Mouse (Mus musculus): ENCODE results near the gene Dnhd1.
"Not testable (repeated sequence)": the region's sequence is repeated elsewhere in the genome, so short reads cannot be mapped to it uniquely, and the experiment has no call there.

Dnhd1 gene

DNA sequence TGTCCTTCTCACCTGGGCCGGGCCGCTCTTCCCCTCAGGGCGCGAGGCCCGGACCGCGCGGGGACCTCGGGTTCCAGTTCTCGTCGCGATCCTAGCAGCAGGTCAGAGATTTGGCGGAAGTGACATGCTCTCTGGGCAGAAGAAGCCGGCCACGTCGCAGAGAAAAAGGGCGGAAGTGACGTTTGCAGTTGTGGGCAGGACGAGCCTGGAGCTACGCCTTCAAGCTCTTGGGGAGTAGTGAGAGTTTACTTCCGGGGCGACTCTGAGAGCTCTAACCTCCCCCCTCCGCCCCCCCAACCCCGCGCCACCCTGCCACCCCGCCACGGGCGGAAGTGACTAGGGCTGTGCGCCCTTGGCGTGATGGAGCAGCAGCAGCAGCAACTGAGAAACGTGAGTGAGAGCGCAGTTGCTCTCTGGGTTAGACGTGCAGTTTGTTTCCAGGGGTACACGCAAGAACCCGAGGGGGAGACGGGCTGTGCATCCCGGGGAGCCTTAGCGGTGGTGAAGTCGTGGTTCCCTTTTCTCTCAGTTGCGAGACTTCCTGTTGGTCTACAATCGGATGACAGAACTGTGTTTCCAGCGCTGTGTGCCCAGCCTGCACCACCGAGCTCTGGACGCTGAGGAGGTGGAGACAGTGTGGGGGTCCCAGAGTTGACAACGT is 10.3 kb upstream of the Dnhd1 start, which contains the start of the genes Arfip2 and Gm45799:
Arfip2 (minus strand) TSS at position 184 of the 661 bp plus-strand sequence.
Gm45799 (plus strand) TSS at position 320 of the 661 bp plus-strand sequence.
- DNase-seq (ENCODE audit: low read depth, low spot score), result peak; percentile 98

DNA sequence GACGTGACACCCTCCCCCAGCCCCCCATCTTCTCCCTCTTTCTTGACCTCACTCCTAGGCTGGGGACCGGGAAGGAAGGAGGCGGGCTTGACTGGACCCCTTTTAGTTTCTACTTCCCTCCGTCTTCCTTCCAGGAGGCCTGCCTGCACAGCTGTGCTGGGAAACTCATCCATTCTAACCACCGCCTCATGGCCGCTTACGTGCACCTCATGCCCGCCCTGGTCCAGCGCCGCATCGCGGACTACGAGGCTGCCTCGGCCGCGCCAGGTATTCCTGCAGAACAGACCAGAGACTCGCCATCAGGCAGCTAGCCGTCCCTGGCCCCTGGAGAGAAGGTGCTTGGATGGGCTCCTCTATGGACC is 9.8 kb upstream of the Dnhd1 start:
- peak; percentile 49 for DNase-seq (ENCODE audit: low read depth, low spot score)

- no peak for DNase-seq (ENCODE audit: low read depth, low spot score)
Observed at GRCm38 (mm10) chr7:105641936-105642335, 8.7 kb upstream of the Dnhd1 start.

DNA sequence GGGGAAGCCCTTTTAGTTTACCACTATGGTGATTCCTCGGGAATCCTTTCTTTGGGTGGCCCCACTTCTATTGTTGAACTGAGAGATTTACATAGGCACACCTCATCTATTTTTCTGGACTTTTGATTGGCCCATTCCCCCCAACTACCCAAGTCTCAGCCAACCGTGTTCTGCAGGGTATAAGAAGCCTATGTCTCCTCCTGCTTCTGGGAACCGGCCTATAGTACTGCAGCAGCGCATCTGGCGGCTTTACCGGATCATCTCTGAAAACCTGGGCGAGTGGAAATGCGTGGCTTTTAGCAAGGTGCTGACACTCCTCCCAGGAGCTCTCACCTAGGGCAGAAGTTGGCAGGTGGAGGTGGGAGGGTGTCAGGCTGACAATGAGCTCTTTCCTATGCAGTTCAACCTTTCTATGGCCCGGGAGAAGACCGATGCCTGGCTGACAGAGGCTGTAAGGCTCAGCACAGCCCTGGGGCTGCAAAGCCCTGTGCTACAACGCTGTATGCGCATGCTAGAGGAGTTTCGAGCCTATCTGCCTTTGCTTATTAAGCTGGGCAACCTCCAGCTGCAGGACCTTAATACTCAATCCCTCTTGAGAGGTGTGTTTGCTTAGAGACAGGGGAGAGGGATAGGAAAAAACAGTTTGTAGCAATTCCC is 35.0 kb downstream of the Dnhd1 start:
- DNase-seq (ENCODE audit: low read depth, low spot score), result peak; percentile 80

GRCm38 (mm10) chr7:105690875-105691274 is 40.2 kb downstream of the Dnhd1 start:
- no peak for DNase-seq (ENCODE audit: low read depth, low spot score)

DNA sequence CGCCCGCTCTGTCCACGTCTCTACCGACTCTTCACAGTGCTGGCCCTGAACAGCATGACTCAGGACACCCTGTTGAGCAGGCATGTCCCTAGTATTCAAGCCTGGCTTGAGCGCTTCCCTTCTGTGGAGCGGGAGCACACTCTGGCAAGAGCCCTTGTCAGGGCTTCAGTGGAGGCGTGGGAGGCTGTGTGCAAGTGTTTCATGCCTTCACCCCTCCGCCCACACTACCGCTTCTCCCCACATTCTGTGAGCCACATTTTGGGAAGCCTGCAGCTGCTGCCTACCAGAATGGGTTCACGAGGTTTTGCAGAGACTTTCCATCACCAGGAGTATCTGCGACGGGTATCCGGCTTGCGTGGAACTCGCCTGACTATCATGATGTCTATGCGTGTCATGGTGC is 52.6 kb downstream of the Dnhd1 start:
- no peak for DNase-seq (ENCODE audit: low read depth, low spot score)

DNA sequence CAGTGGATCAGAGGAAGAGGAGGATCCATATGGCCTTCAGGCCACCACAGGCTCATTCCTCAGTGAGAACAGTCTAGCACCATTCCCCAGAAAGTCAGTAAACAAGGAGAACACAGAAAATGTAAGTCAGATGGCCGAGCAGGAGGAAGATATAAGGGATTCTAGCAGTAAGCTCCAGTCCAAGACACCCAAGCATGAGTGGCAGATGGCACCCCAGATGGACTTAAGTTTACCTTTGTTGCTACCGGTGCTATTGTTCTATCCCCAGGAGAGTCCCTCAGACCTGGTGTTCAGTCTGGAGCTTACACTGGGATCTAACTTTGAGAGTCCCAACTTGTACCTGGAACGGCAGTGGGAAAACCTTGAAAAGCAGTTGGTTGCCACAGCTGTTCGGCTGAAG is 53.2 kb downstream of the Dnhd1 start:
- DNase-seq (ENCODE audit: low read depth, low spot score), result no peak

- DNase-seq (ENCODE audit: low read depth, low spot score), result no peak
Observed at GRCm38 (mm10) chr7:105708733-105709132, 58.1 kb downstream of the Dnhd1 start.

GRCm38 (mm10) chr7:105715366-105715765 is 64.7 kb downstream of the Dnhd1 start:
- DNase-seq (ENCODE audit: low read depth, low spot score), result no peak

DNA sequence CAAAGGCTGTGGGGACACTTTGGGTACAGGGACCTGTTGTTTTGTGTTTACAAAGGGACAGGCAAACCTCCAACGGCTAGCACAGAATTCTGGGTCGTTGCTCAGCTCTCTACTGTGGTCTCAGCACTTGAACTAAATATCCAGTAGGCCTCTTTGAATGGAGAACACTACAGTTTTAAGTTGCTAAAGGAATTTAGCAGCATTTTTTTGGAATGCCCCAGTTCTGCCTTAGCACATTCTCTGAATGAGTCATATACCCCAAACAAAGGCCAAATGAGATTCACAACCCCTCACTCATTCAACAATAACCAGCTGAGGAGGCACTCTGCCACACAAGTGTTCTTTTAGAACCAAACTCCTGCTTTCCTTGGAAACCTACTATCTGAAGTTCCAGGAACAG is 71.3 kb downstream of the Dnhd1 start:
- no peak for DNase-seq (ENCODE audit: low read depth, low spot score)

DNA sequence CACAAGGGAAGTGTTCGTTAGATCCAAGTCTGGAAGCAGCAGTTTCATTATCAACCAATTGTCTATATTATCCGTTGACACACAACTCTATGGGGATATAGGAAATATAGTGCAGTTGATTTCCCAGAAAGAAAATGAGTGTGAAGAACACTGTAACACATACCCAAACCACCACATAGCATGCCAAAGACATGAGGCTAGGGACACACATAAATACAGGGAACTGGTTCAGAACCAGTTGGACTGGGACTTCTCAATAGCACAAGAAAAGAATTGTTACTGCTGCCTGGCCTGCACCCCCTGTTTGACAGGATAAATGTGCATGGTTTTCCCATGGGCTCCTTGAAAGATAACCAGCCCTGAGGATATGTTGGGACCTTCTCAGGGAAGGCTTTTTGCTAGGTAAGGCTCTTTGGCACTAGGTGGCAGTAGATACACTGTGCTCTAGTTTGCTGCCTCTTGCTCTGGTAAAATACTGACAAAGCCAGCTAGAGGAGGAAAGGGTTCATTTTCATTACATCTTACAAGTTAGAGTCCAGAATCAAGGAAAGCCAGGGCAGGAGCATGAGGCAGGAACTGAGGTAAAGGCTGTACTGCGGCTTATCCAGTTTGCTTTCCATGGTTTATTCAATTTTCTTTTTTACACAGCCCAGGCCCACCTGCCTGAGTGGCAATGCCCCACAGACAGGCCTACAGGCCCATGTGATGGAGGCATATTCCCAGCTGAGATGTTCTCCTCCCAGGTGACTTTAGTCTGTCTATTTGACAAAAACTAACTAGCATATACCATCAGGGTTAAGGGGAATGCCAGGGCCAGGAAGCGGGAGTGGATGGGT is 75.7 kb downstream of the Dnhd1 start:
- DNase-seq (ENCODE audit: low read depth, low spot score), result peak; percentile 62

DNA sequence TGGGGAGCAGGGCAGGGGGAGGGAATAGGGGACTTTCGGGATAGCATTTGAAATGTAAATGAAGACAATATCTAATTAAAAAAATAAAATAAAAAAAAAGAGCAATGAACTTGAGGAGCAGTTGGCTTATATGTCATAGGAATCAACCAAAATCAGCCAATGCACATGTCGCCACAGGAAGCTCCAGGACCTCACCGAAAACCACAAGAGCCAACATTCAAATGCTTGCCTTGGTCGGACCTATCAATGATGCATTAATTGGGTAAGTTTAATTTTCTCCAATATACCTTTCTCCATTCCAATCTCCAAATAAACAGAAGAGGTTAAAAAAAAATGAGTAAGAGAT is 76.3 kb downstream of the Dnhd1 start:
- no peak for DNase-seq (ENCODE audit: low read depth, low spot score)

DNA sequence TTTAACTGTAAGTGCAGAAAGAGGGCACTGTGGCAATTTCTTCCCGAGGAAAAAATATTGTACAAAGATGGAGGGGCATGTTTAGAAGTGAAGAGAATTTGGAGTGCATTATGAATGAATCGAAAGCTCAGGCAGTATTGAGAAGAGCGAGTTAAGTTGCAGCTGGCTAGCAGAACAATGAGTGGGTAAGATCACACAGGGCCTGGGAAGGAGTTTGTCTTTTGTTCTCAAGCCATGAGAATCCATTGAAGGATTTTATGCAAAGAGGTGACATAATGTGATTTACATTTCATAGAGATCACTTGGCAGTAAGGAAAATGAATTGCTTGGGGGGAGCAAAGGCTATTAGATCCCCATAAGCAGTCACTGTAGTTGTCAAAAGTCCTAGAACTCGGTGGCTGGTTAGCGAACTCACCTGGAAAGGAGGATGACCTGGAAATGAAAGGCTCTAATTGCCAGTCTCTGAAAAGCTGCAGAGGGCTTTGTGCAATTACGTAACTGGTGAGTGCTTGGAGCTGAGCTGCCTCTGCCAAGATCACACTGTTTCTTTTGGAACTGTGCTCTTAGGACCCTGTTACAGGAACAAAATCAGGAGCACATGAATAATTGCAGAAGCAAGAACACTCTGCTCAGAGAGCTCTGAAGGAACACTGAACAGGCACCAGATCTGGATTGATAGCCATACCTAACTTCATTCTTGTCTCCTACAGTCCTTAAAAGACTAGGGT is 78.2 kb downstream of the Dnhd1 start:
- no peak for DNase-seq (ENCODE audit: low read depth, low spot score)

- DNase-seq (ENCODE audit: low read depth, low spot score), result no peak
Observed at GRCm38 (mm10) chr7:105733836-105734235, 83.2 kb downstream of the Dnhd1 start.

- no peak for DNase-seq (ENCODE audit: low read depth, low spot score)
Observed at GRCm38 (mm10) chr7:105734826-105735225, 84.2 kb downstream of the Dnhd1 start.

DNA sequence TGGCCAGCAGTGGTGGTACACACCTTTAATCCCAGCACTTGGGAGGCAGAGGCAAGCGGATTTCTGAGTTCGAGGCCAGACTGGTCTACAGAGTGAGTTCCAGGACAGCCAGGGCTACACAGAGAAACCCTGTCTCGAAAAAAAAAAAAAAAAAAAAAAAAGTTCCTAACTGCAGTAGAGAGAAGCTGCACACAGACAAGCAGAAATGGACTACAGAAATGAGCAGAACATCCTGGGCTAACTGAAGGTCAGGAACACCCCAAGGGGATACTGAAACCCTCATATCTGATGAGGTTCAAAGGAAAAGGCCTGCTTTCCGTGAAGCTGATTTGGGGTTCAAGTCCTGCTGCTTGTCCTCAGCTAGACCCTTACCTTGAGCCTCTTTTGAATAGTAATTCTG is 84.8 kb downstream of the Dnhd1 start:
- DNase-seq (ENCODE audit: low read depth, low spot score), result not testable (repeated sequence)

DNA sequence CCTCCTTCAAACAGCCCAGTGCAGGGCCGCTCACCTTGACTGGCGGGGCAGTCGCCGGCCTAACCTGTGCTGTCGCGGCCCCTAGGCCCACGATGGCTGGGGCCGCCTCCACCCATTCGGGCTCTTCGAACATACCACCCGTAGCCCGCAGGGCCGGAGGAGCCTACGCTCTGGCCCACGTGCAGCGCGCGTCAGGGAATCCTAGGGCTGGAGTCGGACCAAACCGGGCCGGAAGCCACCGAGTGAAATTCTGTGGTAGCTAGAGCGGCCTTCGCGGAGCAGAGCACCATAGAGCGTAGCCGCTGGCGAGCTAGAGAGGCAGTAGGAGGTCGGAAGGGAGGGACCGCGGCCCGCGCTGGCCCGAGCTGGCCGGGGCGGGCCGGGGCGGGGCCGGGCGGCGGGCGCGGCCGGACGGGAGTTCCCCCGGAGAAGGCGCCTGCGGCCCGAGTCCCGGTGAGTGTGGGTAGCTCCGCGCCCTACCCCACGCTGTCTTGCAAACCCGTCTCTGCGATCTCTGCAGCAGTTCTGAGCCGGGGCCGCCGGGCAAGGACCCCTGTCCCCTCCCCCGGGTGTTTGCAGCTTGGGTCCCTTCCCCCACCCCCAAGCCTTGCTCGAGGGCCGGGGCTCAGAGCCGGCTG is 85.8 kb downstream of the Dnhd1 start, which contains the start of gene Ilk:
Ilk (plus strand) TSS at position 329 of the 638 bp plus-strand sequence.
- DNase-seq (ENCODE audit: low read depth, low spot score), result peak; percentile 87

DNA sequence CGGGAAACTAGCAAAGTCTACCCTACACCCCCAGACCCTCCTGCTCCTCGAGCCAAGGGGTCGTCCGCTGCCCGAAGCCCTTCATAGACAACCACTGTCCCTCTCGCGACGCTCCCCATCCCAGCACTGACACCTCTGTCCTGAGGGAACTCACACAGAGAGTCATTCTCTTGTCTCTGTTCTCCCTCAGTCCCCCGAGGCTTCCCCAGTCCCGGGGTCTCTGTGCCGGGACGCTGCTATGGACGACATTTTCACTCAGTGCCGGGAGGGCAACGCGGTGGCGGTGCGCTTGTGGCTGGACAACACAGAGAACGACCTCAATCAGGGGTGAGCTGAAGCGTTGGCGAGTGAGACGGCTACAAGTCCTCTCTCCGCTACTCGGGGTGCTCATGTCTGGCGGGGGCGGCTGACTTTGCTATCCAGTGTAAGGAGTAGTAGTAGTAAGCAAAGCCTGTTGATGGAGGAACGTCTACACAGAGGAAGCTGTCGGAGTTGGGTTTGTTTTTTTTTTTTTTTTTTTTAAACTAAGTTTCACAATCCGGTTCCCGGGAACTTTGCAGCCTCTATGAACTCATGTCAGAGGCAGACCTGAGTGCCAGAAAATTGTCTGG is 86.4 kb downstream of the Dnhd1 start, which contains the start of gene Rrp8:
Rrp8 (minus strand) TSS at position 475 of the 611 bp plus-strand sequence.
- peak; percentile 33 for DNase-seq (ENCODE audit: low read depth, low spot score)

GRCm38 (mm10) chr7:105737648-105738047 is 87.0 kb downstream of the Dnhd1 start:
- DNase-seq (ENCODE audit: low read depth, low spot score), result no peak

- no peak for DNase-seq (ENCODE audit: low read depth, low spot score)
Observed at GRCm38 (mm10) chr7:105738286-105738685, 87.7 kb downstream of the Dnhd1 start.

DNA sequence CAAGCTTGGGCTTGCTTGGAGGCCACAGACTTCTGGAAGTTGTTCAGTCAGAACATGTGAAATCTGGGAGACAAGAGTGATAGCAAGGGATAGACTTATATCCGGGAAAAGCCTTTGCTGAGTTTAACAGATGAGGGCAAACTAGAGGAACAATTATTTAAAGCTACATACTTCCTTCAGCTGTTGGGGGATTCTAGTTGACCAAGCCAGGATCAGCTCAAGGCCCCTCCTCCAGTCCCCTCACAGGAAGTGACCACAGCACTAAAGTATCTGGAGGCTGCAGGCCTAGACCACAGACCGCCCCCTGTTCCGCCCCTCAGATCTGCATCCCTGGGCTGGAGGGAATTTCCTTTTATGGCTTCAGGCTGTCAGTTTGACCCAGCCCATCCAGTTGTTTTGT is 88.3 kb downstream of the Dnhd1 start:
- peak; percentile 63 for DNase-seq (ENCODE audit: low read depth, low spot score)
